Mouse (Mus musculus) forebrain, embryonic 16.5 days (tissue): ENCODE measurements around the gene Ndufaf2. TPM values are rescaled to one million over a fixed set of nuclear protein-coding genes. Genes with fewer than 3 reads are reported as not detected.

Experiments used
- ATAC-seq: fragments of 200-750 bp; cut with Nextera tagmentation; 2 replicates; pipeline ENCODE4 v1.8.0; 2017; ENCODE audit warnings: mild to moderate bottlenecking, moderate library complexity
- H3K27ac ChIP-seq: fragments of 300-500 bp; sonication (generic); 2 replicates; pipeline ENCODE4 v1.5.1; 2014; ENCODE audit warnings: low read length, control low read depth
- H3K27me3 ChIP-seq: fragments of 300-500 bp; sonication (generic); replicated peaks from 2 replicates; pipeline ENCODE4 v1.6.1; 2014; ENCODE audit warnings: low read length; ENCODE audit not compliant: control insufficient read depth, insufficient read depth
- H3K36me3 ChIP-seq: fragments of 300-500 bp; sonication (generic); 2 replicates; pipeline ENCODE4 v1.6.1; 2014; ENCODE audit not compliant: control insufficient read depth, insufficient read depth
- H3K4me1 ChIP-seq: fragments of 300-500 bp; sonication (generic); replicated peaks from 2 replicates; pipeline ENCODE4 v1.6.1; 2014; ENCODE audit warnings: low read length; ENCODE audit not compliant: control insufficient read depth, insufficient read depth
- H3K4me2 ChIP-seq: fragments of 300-500 bp; sonication (generic); 2 replicates; pipeline ENCODE4 v1.6.1; 2014; ENCODE audit warnings: mild to moderate bottlenecking, low read length, control low read depth
- H3K4me3 ChIP-seq: fragments of 300-500 bp; sonication (generic); replicated peaks from 2 replicates; pipeline ENCODE4 v1.5.1; 2014; ENCODE audit warnings: mild to moderate bottlenecking, low read length, control low read depth
- H3K9ac ChIP-seq: fragments of 300-500 bp; sonication (generic); replicated peaks from 2 replicates; pipeline ENCODE4 v1.6.1; 2014; ENCODE audit warnings: low read depth, low read length, control low read depth
- H3K9me3 ChIP-seq: fragments of 300-500 bp; sonication (generic); 2 replicates; pipeline ENCODE4 v1.6.1; 2016; ENCODE audit warnings: low read length; ENCODE audit not compliant: control insufficient read depth
- WGBS: fragments of 180-500 bp; shearing (Covaris S2); extraction: QIAGEN DNeasy Blood & Tissue Kit; methylation state at CpG from one replicate; pipeline ENCODE4 v1.1.7; 2014; 5-methylcytosine and 5-hydroxymethylcytosine counted together
- polyA plus RNA-seq: library from polyadenylated mRNA; unstranded; fragments of >200 nt; fragmentation: Nextera tagmentation; extraction: Ambion mirVana; gene quantifications from 2 replicates; pipeline ENCODE4 v1.2.1, GENCODE M21; 2015

The Ndufaf2 gene
- polyA plus RNA-seq, 1 experiment from 2014 or later, result 72.8 TPM

- H3K4me3 ChIP-seq, result no peak overlapping the region
- no peaks in the 10 kb centered on the region for H3K9me3 ChIP-seq
- peaks cover 4% of the 10 kb centered on the region for H3K4me1 ChIP-seq
- no peaks in the 10 kb centered on the region for H3K36me3 ChIP-seq
- no peak overlapping the region for H3K27ac ChIP-seq
- 56% methylated on average over 8 of the region's 8 CpGs for WGBS
- no peaks in the 10 kb centered on the region for H3K27me3 ChIP-seq
- no peak overlapping the region for H3K4me2 ChIP-seq
- no peak overlapping the region for H3K9ac ChIP-seq
- peak; percentile 49; the same call in 1 of the 2 replicates for ATAC-seq
Observed at GRCm38 (mm10) chr13:108152650-108153372, 5.6 kb downstream of the Ndufaf2 start.

DNA sequence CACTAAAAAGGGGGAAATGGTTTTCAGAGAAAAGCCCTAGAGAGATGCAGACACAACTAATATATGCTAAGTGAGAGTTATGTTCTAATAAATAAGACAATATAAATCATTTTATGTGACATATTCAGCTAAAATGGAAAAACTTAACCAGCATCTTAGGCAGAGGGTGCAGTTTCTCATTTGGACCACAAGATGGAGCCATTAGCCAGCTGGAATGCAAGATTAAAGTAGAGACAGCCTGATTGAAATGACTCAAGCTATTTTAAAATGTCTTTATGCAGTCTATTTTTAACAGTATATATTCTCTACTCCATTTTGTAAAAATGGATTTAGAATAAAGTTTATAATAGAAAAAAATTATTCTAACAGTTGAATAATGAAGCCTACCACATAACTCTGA is 6.6 kb downstream of the Ndufaf2 start:
- ATAC-seq, result no peak

GRCm38 (mm10) chr13:108144086-108144485 is 14.3 kb downstream of the Ndufaf2 start:
- no peaks in the 10 kb centered on the region for H3K36me3 ChIP-seq
- no peaks in the 10 kb centered on the region for H3K4me1 ChIP-seq
- H3K4me2 ChIP-seq, result no peak overlapping the region
- H3K4me3 ChIP-seq, result no peak overlapping the region
- H3K27ac ChIP-seq, result no peak overlapping the region
- H3K9me3 ChIP-seq, result no peaks in the 10 kb centered on the region
- WGBS, result 93% methylated on average over 8 of the region's 8 CpGs
- H3K9ac ChIP-seq, result no peak overlapping the region
- no peaks in the 10 kb centered on the region for H3K27me3 ChIP-seq
- ATAC-seq, result no peak

More for the DNA sequence above, 6.6 kb downstream of the Ndufaf2 start:
- Histone ChIP-seq H3K4me2 (no peak overlapping the region), H3K4me3 (no peak overlapping the region), H3K4me1 (no peaks in the 10 kb centered on the region), H3K27me3 (no peaks in the 10 kb centered on the region), H3K9me3 (no peaks in the 10 kb centered on the region), H3K9ac (no peak overlapping the region), H3K36me3 (no peaks in the 10 kb centered on the region), H3K27ac (no peak overlapping the region)

DNA sequence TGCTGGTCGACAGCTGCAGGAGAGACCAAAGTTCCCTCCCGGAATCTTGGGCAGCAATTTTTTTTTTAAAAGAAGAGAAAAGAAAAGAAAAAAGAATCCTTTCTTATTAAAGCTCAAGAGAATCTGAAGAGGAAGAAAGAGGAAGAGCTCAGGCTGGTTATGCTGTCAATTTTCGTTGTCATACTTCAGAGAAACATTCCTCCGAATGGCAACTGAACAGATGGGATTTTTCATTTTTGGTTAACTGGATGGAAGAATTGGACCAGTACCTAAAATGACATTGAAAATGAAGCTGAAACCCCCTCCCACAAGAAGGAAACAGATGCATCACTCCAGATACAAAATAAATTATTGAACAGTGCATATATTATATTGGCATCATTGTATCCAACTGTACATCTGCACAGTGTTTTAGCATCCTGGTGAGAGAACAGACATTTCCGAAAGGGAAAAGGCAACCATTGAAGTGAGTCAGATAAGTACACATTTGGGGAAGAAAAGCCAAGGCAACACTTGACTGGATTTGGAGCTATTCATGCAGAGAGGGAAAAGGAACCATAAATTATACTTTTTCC is 19.9 kb downstream of the Ndufaf2 start:
- ATAC-seq, result peak; percentile 72
- WGBS, result 69% methylated on average over 5 of the region's 5 CpGs
- H3K4me2 ChIP-seq, result no peak overlapping the region
- no peak overlapping the region for H3K9ac ChIP-seq
- no peak overlapping the region for H3K4me3 ChIP-seq
- H3K27ac ChIP-seq, result peak overlapping the region; percentile 58
- no peaks in the 10 kb centered on the region for H3K36me3 ChIP-seq
- no peaks in the 10 kb centered on the region for H3K27me3 ChIP-seq
- H3K9me3 ChIP-seq, result no peaks in the 10 kb centered on the region
- H3K4me1 ChIP-seq, result no peaks in the 10 kb centered on the region

DNA sequence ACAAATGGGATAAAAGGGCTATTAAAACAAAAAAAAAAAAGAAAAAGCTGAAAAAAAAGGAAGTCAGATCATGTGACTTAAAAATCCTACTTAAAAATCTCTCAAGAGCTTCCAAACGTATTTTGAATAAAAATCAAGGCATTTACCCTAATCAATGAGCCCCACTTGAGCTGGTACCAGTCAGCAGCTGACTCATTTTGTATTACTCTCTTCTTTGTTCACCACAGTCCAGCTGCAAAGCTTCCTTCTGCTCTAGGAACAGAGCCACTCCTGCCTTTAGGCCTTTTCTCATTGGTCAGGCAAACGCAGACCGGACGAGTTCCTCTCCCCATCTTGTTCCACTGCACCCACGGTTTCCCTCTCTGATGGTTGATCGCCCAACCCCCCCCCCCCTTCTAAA is 22.8 kb downstream of the Ndufaf2 start:
- Histone ChIP-seq H3K27ac (no peak overlapping the region), H3K4me1 (peaks cover 2% of the 10 kb centered on the region; the same call in 1 of the 2 replicates), H3K9me3 (no peaks in the 10 kb centered on the region), H3K4me2 (no peak overlapping the region), H3K9ac (no peak overlapping the region), H3K36me3 (no peaks in the 10 kb centered on the region), H3K27me3 (no peaks in the 10 kb centered on the region), H3K4me3 (no peak overlapping the region)
- 71% methylated on average over 6 of the region's 6 CpGs for WGBS
- ATAC-seq, result no peak

- Histone ChIP-seq H3K4me2 (no peak overlapping the region), H3K4me1 (peaks cover 8% of the 10 kb centered on the region), H3K27ac (no peak overlapping the region), H3K4me3 (no peak overlapping the region), H3K36me3 (no peaks in the 10 kb centered on the region), H3K9ac (no peak overlapping the region), H3K9me3 (no peaks in the 10 kb centered on the region), H3K27me3 (no peaks in the 10 kb centered on the region)
- ATAC-seq, result no peak
- WGBS, result 59% methylated on average over 6 of the region's 6 CpGs
Observed at GRCm38 (mm10) chr13:108132031-108132819, 26.2 kb downstream of the Ndufaf2 start.

- Histone ChIP-seq H3K9me3 (no peaks in the 10 kb centered on the region), H3K4me2 (no peak overlapping the region), H3K4me1 (peaks cover 8% of the 10 kb centered on the region), H3K27ac (no peak overlapping the region), H3K4me3 (no peak overlapping the region), H3K9ac (no peak overlapping the region), H3K27me3 (no peaks in the 10 kb centered on the region), H3K36me3 (no peaks in the 10 kb centered on the region)
- 72% methylated on average over 5 of the region's 5 CpGs for WGBS
- no peak for ATAC-seq
Observed at GRCm38 (mm10) chr13:108130737-108131136, 27.7 kb downstream of the Ndufaf2 start.

GRCm38 (mm10) chr13:108129070-108129469 is 29.4 kb downstream of the Ndufaf2 start:
- no peaks in the 10 kb centered on the region for H3K36me3 ChIP-seq
- H3K27ac ChIP-seq, result no peak overlapping the region
- 47% methylated on average over 7 of the region's 7 CpGs for WGBS
- H3K9me3 ChIP-seq, result no peaks in the 10 kb centered on the region
- no peaks in the 10 kb centered on the region for H3K27me3 ChIP-seq
- H3K4me2 ChIP-seq, result no peak overlapping the region
- H3K9ac ChIP-seq, result no peak overlapping the region
- peaks cover 10% of the 10 kb centered on the region for H3K4me1 ChIP-seq
- ATAC-seq, result no peak
- H3K4me3 ChIP-seq, result no peak overlapping the region

GRCm38 (mm10) chr13:108127883-108128282 is 30.5 kb downstream of the Ndufaf2 start:
- Histone ChIP-seq H3K4me1 (peaks cover 17% of the 10 kb centered on the region), H3K27ac (no peak overlapping the region), H3K4me2 (no peak overlapping the region), H3K4me3 (no peak overlapping the region), H3K36me3 (no peaks in the 10 kb centered on the region), H3K27me3 (no peaks in the 10 kb centered on the region), H3K9ac (no peak overlapping the region), H3K9me3 (no peaks in the 10 kb centered on the region)
- WGBS, result 55% methylated on average over 1 of the region's 1 CpGs
- ATAC-seq, result no peak
